Mouse (Mus musculus): ENCODE results near the gene Cntn5. TPM values are rescaled to one million over a fixed set of nuclear protein-coding genes. Genes with fewer than 3 reads are reported as not detected.
"Not testable (repeated sequence)": the region's sequence is repeated elsewhere in the genome, so short reads cannot be mapped to it uniquely, and the experiment has no call there.

The Cntn5 gene
- polyA plus RNA-seq, 1 experiment from 2014 or later = not detected

DNA sequence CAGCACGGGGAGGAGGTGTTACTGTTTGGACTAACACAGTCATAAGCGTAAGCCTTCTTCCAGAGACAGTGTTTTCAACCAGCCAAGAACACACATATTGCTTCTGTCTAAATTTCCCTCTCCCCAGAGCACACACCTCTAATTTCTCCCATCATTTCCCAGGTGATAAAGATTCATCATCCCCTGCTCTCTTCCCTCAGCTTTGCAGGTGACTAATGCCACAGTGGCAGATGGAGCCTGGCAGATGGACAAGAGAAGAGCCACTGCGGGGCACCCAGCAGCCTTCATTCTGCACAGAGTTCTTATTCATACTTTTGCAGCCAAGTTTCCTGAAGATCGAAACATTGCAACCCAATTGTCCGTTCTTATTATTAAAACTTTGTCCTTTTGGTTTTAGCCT lies 286.5 kb downstream of the Cntn5 start:
- no peak for DNase-seq (ENCODE audit: low spot score)
- Histone ChIP-seq H3K4me3 (ENCODE audit: low read depth, low read length) (no peak overlapping the region), H3K9me3 (ENCODE audit: control insufficient read depth, low read length) (no peaks in the 10 kb centered on the region), H3K9ac (ENCODE audit: low read depth, low read length) (no peak overlapping the region), H3K4me2 (no peak overlapping the region), H3K4me1 (replicated peaks; ENCODE audit: control insufficient read depth, insufficient read depth, low read length) (no peaks in the 10 kb centered on the region), H3K27me3 (replicated peaks; ENCODE audit: control insufficient read depth, insufficient read depth, low read length) (no peaks in the 10 kb centered on the region), H3K27ac (ENCODE audit: low read depth, low read length) (no peak overlapping the region), H3K36me3 (ENCODE audit: control insufficient read depth, insufficient read depth, low read length) (no peaks in the 10 kb centered on the region)
- ATAC-seq (replicated peaks; ENCODE audit: low FRiP score) = no peak
- 74% methylated on average over 5 of the region's 5 CpGs for WGBS

GRCm38 (mm10) chr9:10575346-10576241 lies 329.0 kb downstream of the Cntn5 start:
- WGBS = 85% methylated on average over 7 of the region's 7 CpGs
- H3K9ac ChIP-seq (ENCODE audit: low read depth, low read length) = no peak overlapping the region
- H3K4me2 ChIP-seq = no peak overlapping the region
- no peaks in the 10 kb centered on the region for H3K9me3 ChIP-seq (ENCODE audit: control insufficient read depth, low read length)
- ATAC-seq (replicated peaks; ENCODE audit: low FRiP score) = no peak
- no peak for DNase-seq (ENCODE audit: low spot score)
- no peak overlapping the region for H3K4me3 ChIP-seq (ENCODE audit: low read depth, low read length)
- no peaks in the 10 kb centered on the region for H3K27me3 ChIP-seq (replicated peaks; ENCODE audit: control insufficient read depth, insufficient read depth, low read length)
- H3K4me1 ChIP-seq (replicated peaks; ENCODE audit: control insufficient read depth, insufficient read depth, low read length) = no peaks in the 10 kb centered on the region
- H3K36me3 ChIP-seq (ENCODE audit: control insufficient read depth, insufficient read depth, low read length) = no peaks in the 10 kb centered on the region
- H3K27ac ChIP-seq (ENCODE audit: low read depth, low read length) = no peak overlapping the region

DNA sequence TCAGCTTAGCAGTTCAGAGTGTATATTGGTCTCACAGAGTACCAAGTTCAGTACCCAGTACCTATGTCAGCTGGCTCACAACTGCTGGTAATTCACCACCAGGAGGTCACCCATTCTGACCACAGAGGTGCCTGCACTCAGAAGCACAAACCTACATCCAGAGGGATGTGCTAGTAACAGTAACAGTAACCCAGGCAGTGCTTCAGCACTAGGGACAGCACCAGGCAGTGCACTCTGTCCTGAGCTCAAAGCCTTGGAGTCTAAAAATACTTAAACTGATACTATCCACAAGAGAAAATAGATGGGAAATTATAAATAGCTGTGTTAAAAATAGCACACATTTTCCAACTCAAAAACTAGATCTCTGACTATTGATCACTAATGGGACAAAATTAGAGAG lies 334.7 kb downstream of the Cntn5 start:
- Histone ChIP-seq H3K4me2 (no peak overlapping the region), H3K9me3 (ENCODE audit: control insufficient read depth, low read length) (no peaks in the 10 kb centered on the region), H3K27me3 (replicated peaks; ENCODE audit: control insufficient read depth, insufficient read depth, low read length) (no peaks in the 10 kb centered on the region), H3K9ac (ENCODE audit: low read depth, low read length) (no peak overlapping the region), H3K27ac (ENCODE audit: low read depth, low read length) (no peak overlapping the region), H3K4me3 (ENCODE audit: low read depth, low read length) (no peak overlapping the region), H3K4me1 (replicated peaks; ENCODE audit: control insufficient read depth, insufficient read depth, low read length) (no peaks in the 10 kb centered on the region), H3K36me3 (ENCODE audit: control insufficient read depth, insufficient read depth, low read length) (no peaks in the 10 kb centered on the region)
- ATAC-seq (replicated peaks; ENCODE audit: low FRiP score) (no peak), DNase-seq (ENCODE audit: low spot score) (no peak)

GRCm38 (mm10) chr9:10540877-10541276 lies 363.7 kb downstream of the Cntn5 start:
- H3K4me1 ChIP-seq (replicated peaks; ENCODE audit: control insufficient read depth, insufficient read depth, low read length); ATAC-seq (replicated peaks; ENCODE audit: low FRiP score); H3K27me3 ChIP-seq (replicated peaks; ENCODE audit: control insufficient read depth, insufficient read depth, low read length); DNase-seq (ENCODE audit: low spot score); H3K9ac ChIP-seq (ENCODE audit: low read depth, low read length); H3K27ac ChIP-seq (ENCODE audit: low read depth, low read length); H3K4me2 ChIP-seq; H3K36me3 ChIP-seq (ENCODE audit: control insufficient read depth, insufficient read depth, low read length); H3K4me3 ChIP-seq (ENCODE audit: low read depth, low read length); H3K9me3 ChIP-seq (ENCODE audit: control insufficient read depth, low read length): not testable (repeated sequence)
- 62% methylated on average over 5 of the region's 5 CpGs for WGBS

GRCm38 (mm10) chr9:10532248-10532647 lies 372.3 kb downstream of the Cntn5 start:
- H3K9me3 ChIP-seq (ENCODE audit: control insufficient read depth, low read length) = no peaks in the 10 kb centered on the region
- H3K27ac ChIP-seq (ENCODE audit: low read depth, low read length) = no peak overlapping the region
- 58% methylated on average over 5 of the region's 5 CpGs for WGBS
- H3K4me3 ChIP-seq (ENCODE audit: low read depth, low read length) = no peak overlapping the region
- no peak overlapping the region for H3K9ac ChIP-seq (ENCODE audit: low read depth, low read length)
- no peak for DNase-seq (ENCODE audit: low spot score)
- no peaks in the 10 kb centered on the region for H3K27me3 ChIP-seq (replicated peaks; ENCODE audit: control insufficient read depth, insufficient read depth, low read length)
- no peak overlapping the region for H3K4me2 ChIP-seq
- H3K4me1 ChIP-seq (replicated peaks; ENCODE audit: control insufficient read depth, insufficient read depth, low read length) = no peaks in the 10 kb centered on the region
- H3K36me3 ChIP-seq (ENCODE audit: control insufficient read depth, insufficient read depth, low read length) = no peaks in the 10 kb centered on the region
- no peak for ATAC-seq (replicated peaks; ENCODE audit: low FRiP score)

DNA sequence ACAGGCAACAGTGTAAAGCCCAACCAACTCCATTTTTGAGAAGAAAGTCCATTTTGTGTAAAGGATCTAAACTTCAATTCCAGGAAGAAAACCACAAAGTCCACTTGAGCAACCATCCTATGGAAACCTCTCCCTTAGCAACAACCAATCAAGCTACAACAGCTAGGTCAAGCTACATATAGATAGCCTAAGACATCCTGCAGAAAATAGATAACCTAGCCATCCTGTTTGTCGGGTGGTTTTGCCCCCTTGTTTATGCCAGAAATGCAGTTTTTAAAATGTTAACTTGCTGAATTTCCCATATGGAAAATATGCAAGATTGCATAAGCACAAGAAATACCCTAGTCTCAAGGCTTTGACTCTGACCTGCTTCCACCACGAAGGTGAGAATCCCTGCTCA lies 373.5 kb downstream of the Cntn5 start:
- WGBS = 71% methylated on average over 2 of the region's 2 CpGs
- Histone ChIP-seq H3K9me3 (ENCODE audit: control insufficient read depth, low read length) (no peaks in the 10 kb centered on the region), H3K27me3 (replicated peaks; ENCODE audit: control insufficient read depth, insufficient read depth, low read length) (no peaks in the 10 kb centered on the region), H3K4me1 (replicated peaks; ENCODE audit: control insufficient read depth, insufficient read depth, low read length) (no peaks in the 10 kb centered on the region), H3K36me3 (ENCODE audit: control insufficient read depth, insufficient read depth, low read length) (no peaks in the 10 kb centered on the region), H3K9ac (ENCODE audit: low read depth, low read length) (no peak overlapping the region), H3K27ac (ENCODE audit: low read depth, low read length) (no peak overlapping the region), H3K4me2 (no peak overlapping the region), H3K4me3 (ENCODE audit: low read depth, low read length) (no peak overlapping the region)
- no peak for DNase-seq (ENCODE audit: low spot score)
- ATAC-seq (replicated peaks; ENCODE audit: low FRiP score) = no peak

- 83% methylated on average over 4 of the region's 4 CpGs for WGBS
- no peak overlapping the region for H3K9ac ChIP-seq (ENCODE audit: low read depth, low read length)
- ATAC-seq (replicated peaks; ENCODE audit: low FRiP score) (no peak), DNase-seq (ENCODE audit: low spot score) (no peak)
- no peak overlapping the region for H3K27ac ChIP-seq (ENCODE audit: low read depth, low read length)
- H3K36me3 ChIP-seq (ENCODE audit: control insufficient read depth, insufficient read depth, low read length) = no peaks in the 10 kb centered on the region
- no peak overlapping the region for H3K4me2 ChIP-seq
- H3K4me1 ChIP-seq (replicated peaks; ENCODE audit: control insufficient read depth, insufficient read depth, low read length) = no peaks in the 10 kb centered on the region
- H3K4me3 ChIP-seq (ENCODE audit: low read depth, low read length) = no peak overlapping the region
- H3K9me3 ChIP-seq (ENCODE audit: control insufficient read depth, low read length) = no peaks in the 10 kb centered on the region
- no peaks in the 10 kb centered on the region for H3K27me3 ChIP-seq (replicated peaks; ENCODE audit: control insufficient read depth, insufficient read depth, low read length)
Measured at GRCm38 (mm10) chr9:10529528-10529927, 375.0 kb downstream of the Cntn5 start.

DNA sequence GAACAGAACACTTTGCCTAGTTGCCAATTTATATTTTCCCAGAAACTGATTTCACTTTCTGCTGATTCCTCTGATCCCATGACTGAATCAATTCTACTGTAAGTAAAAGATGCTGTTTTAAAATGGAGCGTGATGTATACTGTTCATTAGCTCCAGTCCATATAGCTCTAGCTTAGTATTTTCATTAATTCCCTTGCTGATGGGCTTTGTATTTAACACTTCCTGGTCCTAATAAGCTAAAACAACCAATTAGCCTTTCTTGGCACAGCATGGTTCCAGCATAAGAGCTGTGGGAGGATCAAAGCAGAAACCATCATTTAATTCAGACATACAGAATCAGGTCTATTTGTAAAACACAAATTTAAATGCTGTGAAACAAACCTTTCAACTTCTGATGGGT lies 375.5 kb downstream of the Cntn5 start:
- Histone ChIP-seq H3K4me2 (no peak overlapping the region), H3K27ac (ENCODE audit: low read depth, low read length) (no peak overlapping the region), H3K36me3 (ENCODE audit: control insufficient read depth, insufficient read depth, low read length) (no peaks in the 10 kb centered on the region), H3K9me3 (ENCODE audit: control insufficient read depth, low read length) (no peaks in the 10 kb centered on the region), H3K9ac (ENCODE audit: low read depth, low read length) (no peak overlapping the region), H3K4me1 (replicated peaks; ENCODE audit: control insufficient read depth, insufficient read depth, low read length) (no peaks in the 10 kb centered on the region), H3K27me3 (replicated peaks; ENCODE audit: control insufficient read depth, insufficient read depth, low read length) (no peaks in the 10 kb centered on the region), H3K4me3 (ENCODE audit: low read depth, low read length) (no peak overlapping the region)
- WGBS = 71% methylated on average over 1 of the region's 1 CpGs
- no peak for ATAC-seq (replicated peaks; ENCODE audit: low FRiP score)
- DNase-seq (ENCODE audit: low spot score) = no peak

DNA sequence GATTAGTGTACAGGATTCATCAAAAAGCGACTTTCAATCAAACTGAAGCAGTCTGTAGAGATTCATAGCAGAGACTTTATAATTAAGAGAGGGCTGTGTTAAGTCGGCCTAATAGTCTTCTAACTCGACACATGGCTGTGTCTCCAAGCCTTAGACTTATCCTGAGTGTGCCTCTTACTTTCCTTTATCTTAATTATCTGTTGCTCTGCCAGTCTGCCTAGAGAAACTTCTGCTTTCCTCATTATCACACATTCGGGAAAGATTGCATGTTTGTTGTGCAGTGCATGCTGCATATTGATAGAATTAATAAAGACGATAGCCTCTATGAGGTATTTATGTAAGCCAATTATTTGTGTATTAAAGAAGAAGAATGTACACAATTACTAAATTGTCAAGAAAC lies 375.9 kb downstream of the Cntn5 start:
- ATAC-seq (replicated peaks; ENCODE audit: low FRiP score) = no peak
- Histone ChIP-seq H3K36me3 (ENCODE audit: control insufficient read depth, insufficient read depth, low read length) (no peaks in the 10 kb centered on the region), H3K4me3 (ENCODE audit: low read depth, low read length) (no peak overlapping the region), H3K4me2 (no peak overlapping the region), H3K4me1 (replicated peaks; ENCODE audit: control insufficient read depth, insufficient read depth, low read length) (no peaks in the 10 kb centered on the region), H3K9ac (ENCODE audit: low read depth, low read length) (no peak overlapping the region), H3K27me3 (replicated peaks; ENCODE audit: control insufficient read depth, insufficient read depth, low read length) (no peaks in the 10 kb centered on the region), H3K27ac (ENCODE audit: low read depth, low read length) (no peak overlapping the region), H3K9me3 (ENCODE audit: control insufficient read depth, low read length) (no peaks in the 10 kb centered on the region)
- WGBS = 67% methylated on average over 5 of the region's 5 CpGs
- DNase-seq (ENCODE audit: low spot score) = no peak
